Mouse (Mus musculus) myocyte (in vitro differentiated cells): ENCODE measurements around the gene Mchr1.

Experiments
- CEBPB ChIP-seq: IDR thresholded peaks from 2 replicates; pipeline ENCODE4 v1.6.1; 2011; ENCODE audit warnings: mild to moderate bottlenecking, moderate library complexity; ENCODE audit not compliant: poor library complexity, insufficient read depth, severe bottlenecking
- E2F4 ChIP-seq: IDR thresholded peaks from one replicate; pipeline ENCODE4 v1.6.1; 2011; ENCODE audit warnings: mild to moderate bottlenecking, control low read depth, moderate library complexity; ENCODE audit not compliant: insufficient read depth
- MAX ChIP-seq: IDR thresholded peaks from one replicate; pipeline ENCODE4 v1.6.1; 2011; ENCODE audit warnings: low read depth, mild to moderate bottlenecking, control low read depth
- MYOD1 ChIP-seq, 3 experiments: IDR thresholded peaks; one replicate each; pipeline ENCODE4 v1.6.1; 2011; ENCODE audit warnings: control low read depth in 2 of 3, low read depth in 2 of 3, mild to moderate bottlenecking in 2 of 3, moderate library complexity in 1 of 3; ENCODE audit not compliant: insufficient read length in 2 of 3, control insufficient read depth in 1 of 3
- MYOG ChIP-seq, 3 experiments: IDR thresholded peaks; one replicate each; pipeline ENCODE4 v1.6.1; 2011; ENCODE audit warnings: control low read depth in 2 of 3, low read depth in 2 of 3, mild to moderate bottlenecking in 2 of 3; ENCODE audit not compliant: insufficient read length in 2 of 3, control insufficient read depth in 1 of 3, insufficient read depth in 1 of 3
- POLR2A ChIP-seq: IDR thresholded peaks from one replicate; pipeline ENCODE4 v1.6.1; 2011; ENCODE audit warnings: low read depth, mild to moderate bottlenecking, control low read depth, moderate library complexity; ENCODE audit not compliant: insufficient read length
- POLR2AphosphoS2 ChIP-seq: IDR thresholded peaks from one replicate; pipeline ENCODE4 v1.6.1; 2011; ENCODE audit warnings: low read depth, control low read depth; ENCODE audit not compliant: insufficient read length
- SRF ChIP-seq: IDR thresholded peaks from one replicate; pipeline ENCODE4 v1.6.1; 2011; ENCODE audit warnings: low read depth; ENCODE audit not compliant: control insufficient read depth, insufficient read length
- TCF12 ChIP-seq: IDR thresholded peaks from one replicate; pipeline ENCODE4 v1.6.1; 2011; ENCODE audit warnings: mild to moderate bottlenecking, control low read depth; ENCODE audit not compliant: poor library complexity, insufficient read depth, severe bottlenecking
- USF1 ChIP-seq: IDR thresholded peaks from one replicate; pipeline ENCODE4 v1.6.1; 2011; ENCODE audit warnings: low read depth, mild to moderate bottlenecking, control low read depth, moderate library complexity

- no peak for TF ChIP-seq POLR2AphosphoS2
- TF ChIP-seq TCF12: peak; percentile 62
- no peak for TF ChIP-seq USF1
- no peak for TF ChIP-seq POLR2A
- no peak for TF ChIP-seq MAX
- peak; percentile 68 for TF ChIP-seq CEBPB
- TF ChIP-seq E2F4: no peak
- TF ChIP-seq SRF: no peak
- TF ChIP-seq MYOG (IDR thresholded peaks at IDR 0.05; ENCODE audit: control insufficient read depth in 1 of 3, insufficient read depth in 1 of 3, insufficient read length in 2 of 3, low read depth in 2 of 3): peak in 2 of 3 experiments; percentile 49 to 90
- TF ChIP-seq MYOD1 (IDR thresholded peaks at IDR 0.05; ENCODE audit: control insufficient read depth in 1 of 3, insufficient read length in 2 of 3, low read depth in 2 of 3): peak; percentile 82 to 94 (median 93)
Measured at GRCm38 (mm10) chr15:81226796-81227195, 8.5 kb upstream of the Mchr1 start.
